Mouse (Mus musculus): ENCODE results near the gene Serinc4.
"Not testable (repeated sequence)": the region's sequence is repeated elsewhere in the genome, so short reads cannot be mapped to it uniquely, and the experiment has no call there.

Serinc4 gene

GRCm38 (mm10) chr2:121456692-121457642 lies at the start of gene Serinc4:
Gene Serinc4 (minus strand): TSS chr2:121456781.
- DNase-seq (ENCODE audit: low read depth in 2 of 2, low spot score in 2 of 2), result peak; percentile 84 to 85

GRCm38 (mm10) chr2:121501550-121501949 lies 45.0 kb upstream of the Serinc4 start:
- DNase-seq (ENCODE audit: low read depth in 2 of 2, low spot score in 2 of 2), result not testable (repeated sequence)

GRCm38 (mm10) chr2:121484403-121484802 lies 27.8 kb upstream of the Serinc4 start:
- not testable (repeated sequence) for DNase-seq (ENCODE audit: low read depth in 2 of 2, low spot score in 2 of 2)

DNA sequence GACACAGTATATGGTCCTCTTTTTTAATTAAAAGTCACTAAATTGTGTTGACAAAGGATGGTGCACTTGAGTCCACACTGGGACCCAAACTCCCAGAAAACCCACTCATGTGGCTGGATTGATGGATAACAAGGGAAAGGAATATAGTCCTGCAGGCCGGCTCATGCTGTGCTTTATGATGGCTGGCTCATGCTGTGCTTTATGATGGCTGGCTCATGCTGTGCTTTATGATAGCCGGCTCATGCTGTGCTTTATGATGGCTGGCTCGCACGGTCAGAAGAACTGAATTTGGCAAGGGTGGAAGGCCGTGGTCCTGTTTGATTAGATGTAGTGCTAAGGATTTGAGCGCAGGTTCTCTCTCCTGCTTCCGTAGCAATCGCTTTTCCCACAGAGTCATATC lies 27.0 kb upstream of the Serinc4 start:
- no peak for DNase-seq (ENCODE audit: low read depth in 2 of 2, low spot score in 2 of 2)

DNA sequence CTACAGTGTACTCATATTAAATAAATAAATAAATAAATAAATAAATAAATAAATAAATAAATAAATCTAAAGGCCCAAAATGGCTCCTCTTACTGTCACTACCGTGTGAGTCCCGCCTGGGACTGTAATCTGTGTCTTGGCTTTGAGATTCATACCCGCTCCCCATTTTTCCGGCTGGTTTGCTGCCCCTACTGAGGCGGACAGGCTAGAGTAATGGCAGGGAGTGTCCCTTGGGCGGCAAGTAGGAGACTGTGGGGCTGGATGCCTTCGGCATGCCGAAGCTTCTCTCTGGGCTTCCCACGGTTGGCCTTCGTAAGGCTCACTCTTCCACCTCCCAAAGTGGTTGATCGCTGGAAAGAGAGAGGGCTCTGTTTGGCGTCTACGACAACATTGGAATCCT lies 24.3 kb upstream of the Serinc4 start:
- not testable (repeated sequence) for DNase-seq (ENCODE audit: low read depth in 2 of 2, low spot score in 2 of 2)

DNA sequence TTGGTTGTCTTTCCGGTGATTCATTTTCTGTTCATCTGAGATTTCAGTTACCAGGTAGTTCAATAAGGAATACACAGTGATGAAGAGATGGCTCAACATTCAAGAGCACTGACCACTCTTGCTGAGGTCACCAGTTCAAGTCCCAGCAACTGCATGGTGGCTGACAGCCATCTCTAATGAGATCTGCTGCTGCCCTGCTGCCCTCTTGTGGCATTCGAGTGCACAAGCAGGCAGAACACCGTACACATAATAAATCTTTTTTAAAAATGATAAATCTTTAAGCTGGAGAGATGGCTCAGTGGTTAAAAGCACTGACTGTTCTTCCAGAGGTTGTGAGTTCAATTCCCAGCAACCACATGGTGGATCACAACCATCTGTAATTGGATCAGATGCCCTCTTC lies 23.9 kb upstream of the Serinc4 start:
- peak in 1 of 2 experiments; percentile 42 for DNase-seq (ENCODE audit: low read depth in 2 of 2, low spot score in 2 of 2)

GRCm38 (mm10) chr2:121477491-121478266 lies 21.1 kb upstream of the Serinc4 start:
- DNase-seq (ENCODE audit: low read depth in 2 of 2, low spot score in 2 of 2), result no peak

DNA sequence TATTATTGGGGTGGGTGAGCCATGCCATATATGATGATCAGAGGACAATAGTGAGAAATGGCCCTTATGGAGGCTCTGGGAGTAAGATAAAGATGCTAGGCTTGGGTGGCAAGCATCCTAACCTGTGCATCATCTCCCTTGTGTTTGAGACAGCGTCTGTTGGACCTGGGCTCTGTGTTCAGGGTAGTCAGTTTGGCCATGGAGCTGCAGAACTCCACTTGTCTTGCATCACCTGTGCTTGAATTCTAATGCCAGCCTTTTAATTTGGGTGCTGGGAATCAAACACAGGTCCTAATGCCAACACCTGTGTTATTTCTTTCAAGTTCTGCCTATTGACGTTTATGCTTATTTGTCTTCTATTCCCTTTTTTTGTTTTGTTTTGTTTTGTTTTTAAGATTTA lies 18.7 kb upstream of the Serinc4 start:
- not testable (repeated sequence) for DNase-seq (ENCODE audit: low read depth in 2 of 2, low spot score in 2 of 2)

DNA sequence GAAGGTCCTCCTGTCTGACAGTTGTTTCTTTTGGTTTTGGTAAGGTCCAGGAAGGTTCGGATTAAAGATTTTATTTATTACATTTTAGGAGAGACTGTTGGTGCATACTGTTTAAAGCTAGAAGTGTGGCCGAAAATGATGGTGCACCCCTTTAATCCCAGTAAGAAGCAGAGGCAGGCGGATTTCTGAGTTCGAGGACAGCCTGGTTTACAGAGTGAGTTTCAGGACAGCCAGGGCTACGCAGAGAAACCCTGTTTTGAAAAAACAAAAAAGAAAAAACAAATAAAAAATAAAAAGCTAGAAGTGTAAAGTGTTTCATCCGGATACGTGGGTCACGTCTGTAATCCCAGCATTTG lies 17.6 kb upstream of the Serinc4 start:
- no peak for DNase-seq (ENCODE audit: low read depth in 2 of 2, low spot score in 2 of 2)

- peak; percentile 61 to 71 for DNase-seq (ENCODE audit: low read depth in 2 of 2, low spot score in 2 of 2)
These were observed 17.0 kb upstream of the Serinc4 start, which contains the start of gene Mfap1b for GRCm38 (mm10) chr2:121473301-121474179. Gene Mfap1b (minus strand): TSS chr2:121474067.

- not testable (repeated sequence) for DNase-seq (ENCODE audit: low read depth in 2 of 2, low spot score in 2 of 2)
These were observed 16.2 kb upstream of the Serinc4 start for GRCm38 (mm10) chr2:121472783-121473182.

- not testable (repeated sequence) for DNase-seq (ENCODE audit: low read depth in 2 of 2, low spot score in 2 of 2)
These were observed 12.4 kb upstream of the Serinc4 start for GRCm38 (mm10) chr2:121468982-121469381.

DNA sequence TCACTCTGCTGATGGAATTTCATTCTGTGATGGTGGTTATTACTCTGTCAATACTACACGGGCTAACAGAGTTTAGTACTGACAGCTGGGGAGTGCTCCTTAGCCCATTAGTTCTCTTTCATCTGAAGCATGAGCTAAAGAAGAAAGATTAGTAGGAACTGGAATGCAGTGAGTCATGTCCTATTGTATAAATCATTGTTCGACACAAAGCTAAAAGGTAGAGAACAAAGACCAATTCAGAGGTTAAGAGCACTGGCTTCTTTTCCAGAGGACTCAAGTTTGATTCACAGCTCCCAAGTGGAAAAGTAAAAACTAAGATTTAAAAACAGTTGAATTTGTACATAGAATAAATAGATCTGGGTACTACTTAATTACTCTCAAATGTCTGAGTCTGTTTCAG lies 3.5 kb upstream of the Serinc4 start:
- no peak for DNase-seq (ENCODE audit: low read depth in 2 of 2, low spot score in 2 of 2)

- no peak for DNase-seq (ENCODE audit: low read depth in 2 of 2, low spot score in 2 of 2)
These were observed 1.0 kb downstream of the Serinc4 start for GRCm38 (mm10) chr2:121455534-121455933.

- no peak for DNase-seq (ENCODE audit: low read depth in 2 of 2, low spot score in 2 of 2)
These were observed 2.7 kb downstream of the Serinc4 start for GRCm38 (mm10) chr2:121453917-121454316.

- DNase-seq (ENCODE audit: low read depth in 2 of 2, low spot score in 2 of 2), result no peak
These were observed 3.6 kb downstream of the Serinc4 start, which contains the start of gene Hypk for GRCm38 (mm10) chr2:121452990-121453389. Gene Hypk (plus strand): TSS chr2:121453290.

GRCm38 (mm10) chr2:121452361-121452760 lies 4.2 kb downstream of the Serinc4 start:
- no peak for DNase-seq (ENCODE audit: low read depth in 2 of 2, low spot score in 2 of 2)

- no peak for DNase-seq (ENCODE audit: low read depth in 2 of 2, low spot score in 2 of 2)
These were observed 6.5 kb downstream of the Serinc4 start for GRCm38 (mm10) chr2:121450093-121450492.

- no peak for DNase-seq (ENCODE audit: low read depth in 2 of 2, low spot score in 2 of 2)
These were observed 7.0 kb downstream of the Serinc4 start for GRCm38 (mm10) chr2:121449545-121450011.

- peak; percentile 99 for DNase-seq (ENCODE audit: low read depth in 2 of 2, low spot score in 2 of 2)
These were observed 7.6 kb downstream of the Serinc4 start, which contains the start of gene Serf2 for GRCm38 (mm10) chr2:121448739-121449535. Gene Serf2 (plus strand): TSS chr2:121449195.
